Mouse (Mus musculus): ENCODE results near the gene Col23a1. TPM values are rescaled to one million over a fixed set of nuclear protein-coding genes. Genes with fewer than 3 reads are reported as not detected.

Col23a1 gene
- polyA plus RNA-seq (2014; fragmentation: Nextera tagmentation; extraction: Ambion mirVana), result 28.4 and 31.1 TPM in 2 replicates

GRCm38 (mm10) chr11:51289564-51290041 is at the start of gene Col23a1:
Gene Col23a1 (plus strand): TSS chr11:51289920.
- ATAC-seq (replicated peaks; ENCODE audit: low FRiP score, low TSS enrichment, low read depth) (peak; percentile 89), DNase-seq (ENCODE audit: low spot score) (peak; percentile 92)
- no peaks in the 10 kb centered on the region for H3K9me3 ChIP-seq (ENCODE audit: control insufficient read depth, low read length)
- H3K36me3 ChIP-seq (ENCODE audit: control insufficient read depth, insufficient read depth, low read length), result peaks cover 4% of the 10 kb centered on the region; the same call in 1 of the 2 replicates
- peak within 1 kb of the TSS; percentile 64 for H3K4me3 ChIP-seq (ENCODE audit: low read depth, low read length)
- H3K4me1 ChIP-seq (replicated peaks; ENCODE audit: control insufficient read depth, insufficient read depth, low read length), result peaks cover 2% of the 10 kb centered on the region; the same call in 1 of the 2 replicates
- H3K9ac ChIP-seq (ENCODE audit: low read length), result peak within 1 kb of the TSS; percentile 60
- WGBS, result 0% methylated on average over 28 of the region's 38 CpGs
- no peaks in the 10 kb centered on the region for H3K27me3 ChIP-seq (replicated peaks; ENCODE audit: control insufficient read depth, insufficient read depth, low read length)
- H3K4me2 ChIP-seq (ENCODE audit: low read length), result peak within 1 kb of the TSS; percentile 70
- peak within 1 kb of the TSS; percentile 39 for H3K27ac ChIP-seq (ENCODE audit: low read depth)

DNA sequence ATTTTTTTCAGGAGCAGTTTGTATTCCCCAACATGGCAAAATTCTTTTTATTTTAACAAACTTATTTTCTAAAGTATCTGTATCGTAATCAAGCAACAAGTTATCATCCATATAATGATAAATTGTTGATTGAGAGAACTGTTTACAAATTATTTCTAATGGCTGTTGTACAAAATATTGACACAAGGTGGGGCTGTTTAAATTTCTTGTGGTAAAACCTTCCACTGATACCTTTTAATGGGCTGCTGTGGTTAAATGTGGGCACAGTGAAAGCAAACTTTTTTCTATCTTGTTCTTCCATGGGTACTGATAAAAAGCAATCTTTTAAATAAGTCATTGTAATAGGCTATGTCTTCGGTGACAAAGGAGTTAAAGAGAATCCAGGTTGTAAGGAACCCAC is 46.8 kb upstream of the Col23a1 start:
- Histone ChIP-seq H3K27me3 (replicated peaks; ENCODE audit: control insufficient read depth, insufficient read depth, low read length) (no peaks in the 10 kb centered on the region), H3K4me1 (replicated peaks; ENCODE audit: control insufficient read depth, insufficient read depth, low read length) (no peaks in the 10 kb centered on the region), H3K36me3 (ENCODE audit: control insufficient read depth, insufficient read depth, low read length) (no peaks in the 10 kb centered on the region), H3K4me3 (ENCODE audit: low read depth, low read length) (no peak overlapping the region), H3K9ac (ENCODE audit: low read length) (no peak overlapping the region), H3K9me3 (ENCODE audit: control insufficient read depth, low read length) (no peaks in the 10 kb centered on the region), H3K27ac (ENCODE audit: low read depth) (no peak overlapping the region), H3K4me2 (ENCODE audit: low read length) (no peak overlapping the region)
- WGBS, result 91% methylated on average over 2 of the region's 2 CpGs
- DNase-seq (ENCODE audit: low spot score) (no peak), ATAC-seq (replicated peaks; ENCODE audit: low FRiP score, low TSS enrichment, low read depth) (no peak)

DNA sequence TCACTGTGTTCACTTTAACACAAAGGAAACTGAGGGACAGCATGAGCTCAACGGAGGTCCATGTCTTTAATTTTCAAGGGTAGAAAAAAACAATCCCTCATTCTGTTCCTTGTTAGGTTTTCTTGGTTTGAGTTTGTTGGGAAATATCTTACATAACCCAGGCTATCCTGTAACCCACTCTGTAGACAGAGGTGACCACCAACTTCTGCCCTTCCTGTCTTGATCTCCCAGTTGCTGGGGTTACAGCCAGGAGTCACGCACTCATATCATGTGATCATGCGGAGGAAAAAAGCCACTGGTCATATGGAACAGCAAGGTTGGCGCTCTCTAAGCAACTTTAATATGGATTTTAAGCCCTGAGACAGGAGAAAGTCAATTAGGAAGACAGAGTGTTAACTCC is 32.7 kb upstream of the Col23a1 start:
- no peaks in the 10 kb centered on the region for H3K9me3 ChIP-seq (ENCODE audit: control insufficient read depth, low read length)
- H3K4me3 ChIP-seq (ENCODE audit: low read depth, low read length), result no peak overlapping the region
- no peak overlapping the region for H3K27ac ChIP-seq (ENCODE audit: low read depth)
- ATAC-seq (replicated peaks; ENCODE audit: low FRiP score, low TSS enrichment, low read depth) (no peak), DNase-seq (ENCODE audit: low spot score) (no peak)
- 92% methylated on average over 4 of the region's 4 CpGs for WGBS
- no peak overlapping the region for H3K4me2 ChIP-seq (ENCODE audit: low read length)
- no peak overlapping the region for H3K9ac ChIP-seq (ENCODE audit: low read length)
- no peaks in the 10 kb centered on the region for H3K27me3 ChIP-seq (replicated peaks; ENCODE audit: control insufficient read depth, insufficient read depth, low read length)
- no peaks in the 10 kb centered on the region for H3K4me1 ChIP-seq (replicated peaks; ENCODE audit: control insufficient read depth, insufficient read depth, low read length)
- no peaks in the 10 kb centered on the region for H3K36me3 ChIP-seq (ENCODE audit: control insufficient read depth, insufficient read depth, low read length)

GRCm38 (mm10) chr11:51261680-51262219 is 28.0 kb upstream of the Col23a1 start, which contains the start of gene Clk4:
Gene Clk4 (plus strand): TSS chr11:51261730.
- peak within 1 kb of the TSS; percentile 93 for H3K27ac ChIP-seq (ENCODE audit: low read depth)
- peak within 1 kb of the TSS; percentile 68 for H3K4me2 ChIP-seq (ENCODE audit: low read length)
- no peak for ATAC-seq (replicated peaks; ENCODE audit: low FRiP score, low TSS enrichment, low read depth)
- 73% methylated on average over 3 of the region's 3 CpGs for WGBS
- peaks cover 20% of the 10 kb centered on the region for H3K4me1 ChIP-seq (replicated peaks; ENCODE audit: control insufficient read depth, insufficient read depth, low read length)
- no peaks in the 10 kb centered on the region for H3K9me3 ChIP-seq (ENCODE audit: control insufficient read depth, low read length)
- H3K9ac ChIP-seq (ENCODE audit: low read length), result peak within 1 kb of the TSS; percentile 97
- DNase-seq (ENCODE audit: low spot score), result no peak
- H3K27me3 ChIP-seq (replicated peaks; ENCODE audit: control insufficient read depth, insufficient read depth, low read length), result no peaks in the 10 kb centered on the region
- peaks cover under 1% of the 10 kb centered on the region for H3K36me3 ChIP-seq (ENCODE audit: control insufficient read depth, insufficient read depth, low read length)
- peak within 1 kb of the TSS; percentile 98 for H3K4me3 ChIP-seq (ENCODE audit: low read depth, low read length)

GRCm38 (mm10) chr11:51262342-51263285 is 27.1 kb upstream of the Col23a1 start, which contains the start of gene BC049762:
Gene BC049762 (minus strand): TSS chr11:51263046.
- peak; percentile 98 for DNase-seq (ENCODE audit: low spot score)
- H3K27ac ChIP-seq (ENCODE audit: low read depth), result peak within 1 kb of the TSS; percentile 93
- peak within 1 kb of the TSS; percentile 97 for H3K9ac ChIP-seq (ENCODE audit: low read length)
- peaks cover 9% of the 10 kb centered on the region for H3K36me3 ChIP-seq (ENCODE audit: control insufficient read depth, insufficient read depth, low read length)
- peaks cover 20% of the 10 kb centered on the region for H3K4me1 ChIP-seq (replicated peaks; ENCODE audit: control insufficient read depth, insufficient read depth, low read length)
- H3K27me3 ChIP-seq (replicated peaks; ENCODE audit: control insufficient read depth, insufficient read depth, low read length), result no peaks in the 10 kb centered on the region
- H3K4me2 ChIP-seq (ENCODE audit: low read length), result peak within 1 kb of the TSS; percentile 68
- H3K9me3 ChIP-seq (ENCODE audit: control insufficient read depth, low read length), result no peaks in the 10 kb centered on the region
- peak; percentile 96 for ATAC-seq (replicated peaks; ENCODE audit: low FRiP score, low TSS enrichment, low read depth)
- peak within 1 kb of the TSS; percentile 98 for H3K4me3 ChIP-seq (ENCODE audit: low read depth, low read length)
- WGBS, result 9% methylated on average over 57 of the region's 57 CpGs

DNA sequence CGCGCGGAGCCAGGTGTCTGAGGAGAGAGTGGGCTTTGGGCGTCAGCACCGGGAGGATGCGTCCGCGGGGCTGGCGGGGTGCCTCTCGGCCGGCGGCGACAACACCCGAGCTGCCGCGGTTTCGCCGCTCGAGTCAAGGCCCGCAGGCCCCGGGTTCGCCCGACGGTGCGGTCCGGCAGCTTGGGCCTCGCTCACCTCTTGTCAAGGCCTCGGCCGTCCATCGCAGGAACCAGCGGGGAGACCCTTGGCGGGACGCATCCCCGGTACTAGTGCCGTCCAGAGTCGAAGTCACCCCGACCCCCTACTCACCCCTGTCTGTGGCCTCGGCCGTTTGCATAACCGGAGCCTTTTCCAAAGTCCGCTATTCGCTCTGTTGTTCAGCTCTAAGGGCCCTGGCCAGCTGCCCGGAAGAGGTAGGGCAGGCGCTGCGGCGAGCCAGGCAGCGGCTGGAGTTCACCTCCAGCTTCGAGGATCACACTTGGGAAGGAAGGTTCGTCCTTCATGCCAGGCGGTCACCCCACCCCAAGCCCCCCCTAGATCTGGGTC is 26.4 kb upstream of the Col23a1 start:
- H3K4me3 ChIP-seq (ENCODE audit: low read depth, low read length), result peak overlapping the region; percentile 98
- H3K9ac ChIP-seq (ENCODE audit: low read length), result peak overlapping the region; percentile 97
- H3K27me3 ChIP-seq (replicated peaks; ENCODE audit: control insufficient read depth, insufficient read depth, low read length), result no peaks in the 10 kb centered on the region
- H3K27ac ChIP-seq (ENCODE audit: low read depth), result peak overlapping the region; percentile 93
- H3K36me3 ChIP-seq (ENCODE audit: control insufficient read depth, insufficient read depth, low read length), result peaks cover 14% of the 10 kb centered on the region
- peak overlapping the region; percentile 68 for H3K4me2 ChIP-seq (ENCODE audit: low read length)
- H3K9me3 ChIP-seq (ENCODE audit: control insufficient read depth, low read length), result no peaks in the 10 kb centered on the region
- DNase-seq (ENCODE audit: low spot score) (peak; percentile 87), ATAC-seq (replicated peaks; ENCODE audit: low FRiP score, low TSS enrichment, low read depth) (peak; percentile 60)
- WGBS, result 0% methylated on average over 49 of the region's 50 CpGs
- H3K4me1 ChIP-seq (replicated peaks; ENCODE audit: control insufficient read depth, insufficient read depth, low read length), result peaks cover 20% of the 10 kb centered on the region

DNA sequence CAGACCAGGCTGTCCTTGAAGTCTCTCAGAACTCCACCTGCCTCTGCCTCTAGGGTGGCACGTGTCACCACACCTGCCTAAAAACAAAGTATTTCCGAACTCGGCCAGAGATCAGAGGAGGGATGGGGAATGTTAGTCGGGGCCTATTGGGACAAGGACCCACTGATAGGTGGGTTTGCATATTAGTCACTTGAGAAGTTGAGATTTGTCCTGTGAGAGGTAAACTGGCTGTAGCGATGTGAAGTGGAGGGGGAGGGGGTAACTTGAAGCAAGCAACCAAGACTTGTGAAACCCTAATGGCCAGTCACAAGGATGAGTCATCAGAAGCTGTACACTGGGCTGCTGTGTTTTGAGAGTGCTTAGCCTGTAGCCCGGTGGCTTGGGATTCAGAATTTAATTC is 25.4 kb upstream of the Col23a1 start:
- peak overlapping the region; percentile 68 for H3K4me2 ChIP-seq (ENCODE audit: low read length)
- H3K36me3 ChIP-seq (ENCODE audit: control insufficient read depth, insufficient read depth, low read length), result peaks cover 21% of the 10 kb centered on the region
- WGBS, result 15% methylated on average over 6 of the region's 6 CpGs
- peak overlapping the region; percentile 97 for H3K9ac ChIP-seq (ENCODE audit: low read length)
- H3K4me3 ChIP-seq (ENCODE audit: low read depth, low read length), result peak overlapping the region; percentile 98
- no peak; the same call in 1 of the 2 replicates for ATAC-seq (replicated peaks; ENCODE audit: low FRiP score, low TSS enrichment, low read depth)
- H3K4me1 ChIP-seq (replicated peaks; ENCODE audit: control insufficient read depth, insufficient read depth, low read length), result peaks cover 20% of the 10 kb centered on the region
- no peaks in the 10 kb centered on the region for H3K9me3 ChIP-seq (ENCODE audit: control insufficient read depth, low read length)
- DNase-seq (ENCODE audit: low spot score), result peak; percentile 60
- no peaks in the 10 kb centered on the region for H3K27me3 ChIP-seq (replicated peaks; ENCODE audit: control insufficient read depth, insufficient read depth, low read length)
- no peak overlapping the region for H3K27ac ChIP-seq (ENCODE audit: low read depth)

- Histone ChIP-seq H3K4me1 (replicated peaks; ENCODE audit: control insufficient read depth, insufficient read depth, low read length) (peaks cover 20% of the 10 kb centered on the region), H3K27ac (ENCODE audit: low read depth) (no peak overlapping the region), H3K36me3 (ENCODE audit: control insufficient read depth, insufficient read depth, low read length) (peaks cover 27% of the 10 kb centered on the region), H3K4me3 (ENCODE audit: low read depth, low read length) (no peak overlapping the region), H3K4me2 (ENCODE audit: low read length) (peak overlapping the region; percentile 68), H3K27me3 (replicated peaks; ENCODE audit: control insufficient read depth, insufficient read depth, low read length) (no peaks in the 10 kb centered on the region), H3K9me3 (ENCODE audit: control insufficient read depth, low read length) (no peaks in the 10 kb centered on the region), H3K9ac (ENCODE audit: low read length) (no peak overlapping the region)
- no peak for DNase-seq (ENCODE audit: low spot score)
- no peak for ATAC-seq (replicated peaks; ENCODE audit: low FRiP score, low TSS enrichment, low read depth)
- 55% methylated on average over 3 of the region's 3 CpGs for WGBS
Observed at GRCm38 (mm10) chr11:51265326-51265725, 24.4 kb upstream of the Col23a1 start.
